Mouse (Mus musculus): ENCODE results near the gene Cttnbp2nl. TPM values are rescaled to one million over a fixed set of nuclear protein-coding genes. Genes with fewer than 3 reads are reported as not detected.
A peak's percentile ranks its signal among the peaks of the same experiment; 100 is the strongest.

Cttnbp2nl gene
- polyA plus RNA-seq, 1 experiment from 2014 or later, result 46.7 TPM

- Histone ChIP-seq H3K4me2 (replicated peaks; ENCODE audit: low read depth, low read length) (no peak overlapping the region), H3K27ac (ENCODE audit: low read depth, low read length) (no peak overlapping the region), H3K36me3 (ENCODE audit: control insufficient read depth, insufficient read depth, low read length) (no peaks in the 10 kb centered on the region), H3K9me3 (ENCODE audit: control insufficient read depth, low read length) (no peaks in the 10 kb centered on the region), H3K4me3 (ENCODE audit: low read depth, low read length) (no peak overlapping the region), H3K9ac (ENCODE audit: low read depth, low read length) (no peak overlapping the region), H3K4me1 (replicated peaks; ENCODE audit: control insufficient read depth, insufficient read depth, low read length) (no peaks in the 10 kb centered on the region), H3K27me3 (ENCODE audit: control insufficient read depth, insufficient read depth, low read length) (no peaks in the 10 kb centered on the region)
- DNase-seq (ENCODE audit: low spot score) (no peak), ATAC-seq (ENCODE audit: low FRiP score) (no peak)
- 92% methylated on average over 7 of the region's 7 CpGs for WGBS
Measured at GRCm38 (mm10) chr3:105090147-105090546, 37.2 kb upstream of the Cttnbp2nl start.

GRCm38 (mm10) chr3:105088638-105089037 is 35.7 kb upstream of the Cttnbp2nl start:
- H3K9me3 ChIP-seq (ENCODE audit: control insufficient read depth, low read length), result no peaks in the 10 kb centered on the region
- H3K36me3 ChIP-seq (ENCODE audit: control insufficient read depth, insufficient read depth, low read length), result no peaks in the 10 kb centered on the region
- no peak overlapping the region for H3K9ac ChIP-seq (ENCODE audit: low read depth, low read length)
- ATAC-seq (ENCODE audit: low FRiP score), result no peak
- H3K4me2 ChIP-seq (replicated peaks; ENCODE audit: low read depth, low read length), result no peak overlapping the region
- H3K4me1 ChIP-seq (replicated peaks; ENCODE audit: control insufficient read depth, insufficient read depth, low read length), result no peaks in the 10 kb centered on the region
- no peak for DNase-seq (ENCODE audit: low spot score)
- H3K27ac ChIP-seq (ENCODE audit: low read depth, low read length), result no peak overlapping the region
- no peak overlapping the region for H3K4me3 ChIP-seq (ENCODE audit: low read depth, low read length)
- WGBS, result 82% methylated on average over 2 of the region's 2 CpGs
- no peaks in the 10 kb centered on the region for H3K27me3 ChIP-seq (ENCODE audit: control insufficient read depth, insufficient read depth, low read length)

GRCm38 (mm10) chr3:105087344-105087743 is 34.4 kb upstream of the Cttnbp2nl start:
- Histone ChIP-seq H3K4me1 (replicated peaks; ENCODE audit: control insufficient read depth, insufficient read depth, low read length) (no peaks in the 10 kb centered on the region), H3K36me3 (ENCODE audit: control insufficient read depth, insufficient read depth, low read length) (no peaks in the 10 kb centered on the region), H3K4me3 (ENCODE audit: low read depth, low read length) (no peak overlapping the region), H3K27ac (ENCODE audit: low read depth, low read length) (no peak overlapping the region), H3K4me2 (replicated peaks; ENCODE audit: low read depth, low read length) (no peak overlapping the region), H3K9me3 (ENCODE audit: control insufficient read depth, low read length) (no peaks in the 10 kb centered on the region), H3K9ac (ENCODE audit: low read depth, low read length) (no peak overlapping the region), H3K27me3 (ENCODE audit: control insufficient read depth, insufficient read depth, low read length) (no peaks in the 10 kb centered on the region)
- WGBS, result 81% methylated on average over 3 of the region's 3 CpGs
- ATAC-seq (ENCODE audit: low FRiP score) (no peak), DNase-seq (ENCODE audit: low spot score) (no peak)

GRCm38 (mm10) chr3:105078231-105078826 is 25.4 kb upstream of the Cttnbp2nl start:
- peak; percentile 86 for ATAC-seq (ENCODE audit: low FRiP score)
- peak; percentile 82 for DNase-seq (ENCODE audit: low spot score)
- no peak overlapping the region for H3K9ac ChIP-seq (ENCODE audit: low read depth, low read length)
- H3K4me3 ChIP-seq (ENCODE audit: low read depth, low read length), result no peak overlapping the region
- WGBS, result 24% methylated on average over 7 of the region's 7 CpGs
- no peaks in the 10 kb centered on the region for H3K9me3 ChIP-seq (ENCODE audit: control insufficient read depth, low read length)
- no peak overlapping the region for H3K4me2 ChIP-seq (replicated peaks; ENCODE audit: low read depth, low read length)
- no peaks in the 10 kb centered on the region for H3K27me3 ChIP-seq (ENCODE audit: control insufficient read depth, insufficient read depth, low read length)
- H3K27ac ChIP-seq (ENCODE audit: low read depth, low read length), result no peak overlapping the region
- H3K4me1 ChIP-seq (replicated peaks; ENCODE audit: control insufficient read depth, insufficient read depth, low read length), result no peaks in the 10 kb centered on the region; the same call in 1 of the 2 replicates
- no peaks in the 10 kb centered on the region for H3K36me3 ChIP-seq (ENCODE audit: control insufficient read depth, insufficient read depth, low read length)

GRCm38 (mm10) chr3:105075796-105076195 is 22.9 kb upstream of the Cttnbp2nl start:
- 93% methylated on average over 5 of the region's 5 CpGs for WGBS
- Histone ChIP-seq H3K4me2 (replicated peaks; ENCODE audit: low read depth, low read length) (no peak overlapping the region), H3K27ac (ENCODE audit: low read depth, low read length) (no peak overlapping the region), H3K4me1 (replicated peaks; ENCODE audit: control insufficient read depth, insufficient read depth, low read length) (no peaks in the 10 kb centered on the region; the same call in 1 of the 2 replicates), H3K36me3 (ENCODE audit: control insufficient read depth, insufficient read depth, low read length) (no peaks in the 10 kb centered on the region), H3K9me3 (ENCODE audit: control insufficient read depth, low read length) (no peaks in the 10 kb centered on the region), H3K27me3 (ENCODE audit: control insufficient read depth, insufficient read depth, low read length) (no peaks in the 10 kb centered on the region), H3K9ac (ENCODE audit: low read depth, low read length) (no peak overlapping the region), H3K4me3 (ENCODE audit: low read depth, low read length) (no peak overlapping the region)
- no peak for ATAC-seq (ENCODE audit: low FRiP score)
- DNase-seq (ENCODE audit: low spot score), result no peak

GRCm38 (mm10) chr3:105072536-105072935 is 19.6 kb upstream of the Cttnbp2nl start:
- no peak overlapping the region for H3K27ac ChIP-seq (ENCODE audit: low read depth, low read length)
- no peak for DNase-seq (ENCODE audit: low spot score)
- H3K27me3 ChIP-seq (ENCODE audit: control insufficient read depth, insufficient read depth, low read length), result no peaks in the 10 kb centered on the region
- H3K4me3 ChIP-seq (ENCODE audit: low read depth, low read length), result no peak overlapping the region
- no peak for ATAC-seq (ENCODE audit: low FRiP score)
- 91% methylated on average over 10 of the region's 10 CpGs for WGBS
- H3K9me3 ChIP-seq (ENCODE audit: control insufficient read depth, low read length), result no peaks in the 10 kb centered on the region
- H3K36me3 ChIP-seq (ENCODE audit: control insufficient read depth, insufficient read depth, low read length), result no peaks in the 10 kb centered on the region
- no peaks in the 10 kb centered on the region for H3K4me1 ChIP-seq (replicated peaks; ENCODE audit: control insufficient read depth, insufficient read depth, low read length)
- H3K4me2 ChIP-seq (replicated peaks; ENCODE audit: low read depth, low read length), result no peak overlapping the region
- no peak overlapping the region for H3K9ac ChIP-seq (ENCODE audit: low read depth, low read length)

- H3K36me3 ChIP-seq (ENCODE audit: control insufficient read depth, insufficient read depth, low read length), result no peaks in the 10 kb centered on the region
- no peak for DNase-seq (ENCODE audit: low spot score)
- no peaks in the 10 kb centered on the region for H3K27me3 ChIP-seq (ENCODE audit: control insufficient read depth, insufficient read depth, low read length)
- no peaks in the 10 kb centered on the region for H3K4me1 ChIP-seq (replicated peaks; ENCODE audit: control insufficient read depth, insufficient read depth, low read length)
- H3K9me3 ChIP-seq (ENCODE audit: control insufficient read depth, low read length), result no peaks in the 10 kb centered on the region
- WGBS, result 90% methylated on average over 5 of the region's 5 CpGs
- H3K9ac ChIP-seq (ENCODE audit: low read depth, low read length), result no peak overlapping the region
- ATAC-seq (ENCODE audit: low FRiP score), result no peak
- H3K4me2 ChIP-seq (replicated peaks; ENCODE audit: low read depth, low read length), result no peak overlapping the region
- H3K4me3 ChIP-seq (ENCODE audit: low read depth, low read length), result no peak overlapping the region
- no peak overlapping the region for H3K27ac ChIP-seq (ENCODE audit: low read depth, low read length)
Measured at GRCm38 (mm10) chr3:105071251-105071650, 18.3 kb upstream of the Cttnbp2nl start.

- Histone ChIP-seq H3K9ac (ENCODE audit: low read depth, low read length) (no peak overlapping the region), H3K4me3 (ENCODE audit: low read depth, low read length) (no peak overlapping the region), H3K4me1 (replicated peaks; ENCODE audit: control insufficient read depth, insufficient read depth, low read length) (no peaks in the 10 kb centered on the region), H3K36me3 (ENCODE audit: control insufficient read depth, insufficient read depth, low read length) (no peaks in the 10 kb centered on the region), H3K9me3 (ENCODE audit: control insufficient read depth, low read length) (no peaks in the 10 kb centered on the region), H3K27ac (ENCODE audit: low read depth, low read length) (no peak overlapping the region), H3K27me3 (ENCODE audit: control insufficient read depth, insufficient read depth, low read length) (no peaks in the 10 kb centered on the region), H3K4me2 (replicated peaks; ENCODE audit: low read depth, low read length) (no peak overlapping the region)
- WGBS, result 70% methylated on average over 8 of the region's 8 CpGs
- DNase-seq (ENCODE audit: low spot score) (no peak), ATAC-seq (ENCODE audit: low FRiP score) (no peak)
Measured at GRCm38 (mm10) chr3:105070553-105070952, 17.6 kb upstream of the Cttnbp2nl start.

- H3K4me2 ChIP-seq (replicated peaks; ENCODE audit: low read depth, low read length), result no peak within 1 kb of the TSS
- no peak within 1 kb of the TSS for H3K4me3 ChIP-seq (ENCODE audit: low read depth, low read length)
- H3K4me1 ChIP-seq (replicated peaks; ENCODE audit: control insufficient read depth, insufficient read depth, low read length), result no peaks in the 10 kb centered on the region
- ATAC-seq (ENCODE audit: low FRiP score) (no peak), DNase-seq (ENCODE audit: low spot score) (no peak)
- no peak within 1 kb of the TSS for H3K9ac ChIP-seq (ENCODE audit: low read depth, low read length)
- H3K27ac ChIP-seq (ENCODE audit: low read depth, low read length), result no peak within 1 kb of the TSS
- no peaks in the 10 kb centered on the region for H3K36me3 ChIP-seq (ENCODE audit: control insufficient read depth, insufficient read depth, low read length)
- no peaks in the 10 kb centered on the region for H3K9me3 ChIP-seq (ENCODE audit: control insufficient read depth, low read length)
- WGBS, result 88% methylated on average over 10 of the region's 10 CpGs
- H3K27me3 ChIP-seq (ENCODE audit: control insufficient read depth, insufficient read depth, low read length), result no peaks in the 10 kb centered on the region
Measured at GRCm38 (mm10) chr3:105066544-105066943, 13.6 kb upstream of the Cttnbp2nl start, which contains the start of gene 4930564D02Rik. TSS of gene 4930564D02Rik (plus strand) at chr3:105066844.

Data from hindbrain, embryonic 11.5 days (tissue).